Comparison of ENCODE assay signal across 8 mouse cellular contexts in genomic region chr17:45733038-45733734, GRCm38 (mm10). TPM values are rescaled to one million over a fixed set of nuclear protein-coding genes. Genes with fewer than 3 reads are reported as not detected.
DNase-seq lines count a peak whose midpoint lies in the region; ATAC-seq lines count a peak whose summit lies in the region.

No protein-coding gene starts in this region.

- H3K9ac ChIP-seq in lung, embryonic 15.5 days: 0 out of 2 replicates have a peak overlapping the region, but pooled peaks have one; percentile 41
- peak overlapping the region; percentile 44 for H3K9ac ChIP-seq in intestine, embryonic 14.5 days (ENCODE audit: low read length)
- H3K9ac ChIP-seq in liver, embryonic 12.5 days: 0 out of 2 replicates have a peak overlapping the region, but pooled peaks have one; percentile 60

- peak overlapping the region; percentile 84 for H3K4me2 ChIP-seq in lung, embryonic 15.5 days
- H3K4me2 ChIP-seq in intestine, embryonic 14.5 days (ENCODE audit: low read length): peak overlapping the region; percentile 68
- peak overlapping the region; percentile 77 for H3K4me2 ChIP-seq in liver, embryonic 12.5 days

- WGBS in lung, embryonic 15.5 days: 67% methylated on average over 19 of the region's 19 CpGs
- WGBS in embryonic facial prominence, embryonic 10.5 days: 60% methylated on average over 19 of the region's 19 CpGs
- 72% methylated on average over 19 of the region's 19 CpGs for WGBS in intestine, embryonic 14.5 days
- WGBS in liver, embryonic 12.5 days (ENCODE audit: insufficient replicate concordance): 59% methylated on average over 19 of the region's 19 CpGs

- DNase-seq in lung, postnatal 36 days: no peak
- DNase-seq in embryonic facial prominence, embryonic 10.5 days (ENCODE audit: low spot score): no peak
- no peak for DNase-seq in intestine, embryonic 14.5 days (ENCODE audit: low spot score)
- no peak for DNase-seq in adrenal gland, postnatal 14 days
- DNase-seq in B cell, adult 2 months: no peak

- peaks cover 39% of the 10 kb centered on the region for H3K4me1 ChIP-seq in lung, embryonic 15.5 days
- peaks cover 88% of the 10 kb centered on the region for H3K4me1 ChIP-seq in embryonic facial prominence, embryonic 10.5 days
- H3K4me1 ChIP-seq in intestine, embryonic 14.5 days (replicated peaks; ENCODE audit: control insufficient read depth, insufficient read depth, low read length): peaks cover 34% of the 10 kb centered on the region
- H3K4me1 ChIP-seq in liver, embryonic 12.5 days: peaks cover 46% of the 10 kb centered on the region

- peaks cover 20% of the 10 kb centered on the region for H3K27me3 ChIP-seq in lung, embryonic 15.5 days
- H3K27me3 ChIP-seq in embryonic facial prominence, embryonic 10.5 days (replicated peaks; ENCODE audit: low read depth, poor library complexity, severe bottlenecking): peaks cover 35% of the 10 kb centered on the region
- no peaks in the 10 kb centered on the region for H3K27me3 ChIP-seq in intestine, embryonic 14.5 days (replicated peaks; ENCODE audit: control insufficient read depth, insufficient read depth, low read length)
- H3K27me3 ChIP-seq in liver, embryonic 12.5 days (replicated peaks): peaks cover 45% of the 10 kb centered on the region

- peak overlapping the region; percentile 37 for H3K4me3 ChIP-seq in lung, embryonic 15.5 days
- peak overlapping the region; percentile 58 for H3K4me3 ChIP-seq in embryonic facial prominence, embryonic 10.5 days
- H3K4me3 ChIP-seq in intestine, embryonic 14.5 days (ENCODE audit: low read depth, low read length): peak overlapping the region; percentile 29
- H3K4me3 ChIP-seq in liver, embryonic 12.5 days: peak overlapping the region; percentile 47; the same call in 1 of the 2 replicates

- no peaks in the 10 kb centered on the region for H3K9me3 ChIP-seq in lung, embryonic 15.5 days
- no peaks in the 10 kb centered on the region for H3K9me3 ChIP-seq in embryonic facial prominence, embryonic 10.5 days
- no peaks in the 10 kb centered on the region for H3K9me3 ChIP-seq in intestine, embryonic 14.5 days (ENCODE audit: control insufficient read depth, low read length)
- no peaks in the 10 kb centered on the region for H3K9me3 ChIP-seq in liver, embryonic 12.5 days (replicated peaks)

- H3K27ac ChIP-seq in lung, embryonic 15.5 days: 0 out of 2 replicates have a peak overlapping the region, but pooled peaks have one; percentile 2
- H3K27ac ChIP-seq in embryonic facial prominence, embryonic 10.5 days (replicated peaks): peak overlapping the region; percentile 94
- no peak overlapping the region for H3K27ac ChIP-seq in intestine, embryonic 14.5 days (ENCODE audit: low read depth)
- H3K27ac ChIP-seq in liver, embryonic 12.5 days: no peak overlapping the region

- no peak for ATAC-seq in lung, embryonic 15.5 days (ENCODE audit: borderline replicate concordance, extremely low read depth, low FRiP score, low TSS enrichment)
- ATAC-seq in intestine, embryonic 14.5 days (replicated peaks; ENCODE audit: low FRiP score, low TSS enrichment, low read depth): no peak
- no peak for ATAC-seq in liver, embryonic 12.5 days
- ATAC-seq in megakaryocyte-erythroid progenitor cell, adult 5-6 weeks (replicated peaks; ENCODE audit: low FRiP score, low TSS enrichment, poor library complexity, severe bottlenecking): no peak

- H3K36me3 ChIP-seq in lung, embryonic 15.5 days: no peaks in the 10 kb centered on the region
- no peaks in the 10 kb centered on the region for H3K36me3 ChIP-seq in embryonic facial prominence, embryonic 10.5 days (replicated peaks)
- H3K36me3 ChIP-seq in intestine, embryonic 14.5 days (ENCODE audit: control insufficient read depth, insufficient read depth, low read length): no peaks in the 10 kb centered on the region
- no peaks in the 10 kb centered on the region for H3K36me3 ChIP-seq in liver, embryonic 12.5 days

RNA-seq across cellular contexts. Expression of gene 1600014C23Rik, which starts 0.5 kb away (rescaled TPM):
- polyA plus RNA-seq in lung, embryonic 15.5 days (2015; fragmentation: Nextera tagmentation; extraction: Ambion mirVana): not detected in 2 replicates
- not detected in 2 replicates for polyA plus RNA-seq in embryonic facial prominence, embryonic 10.5 days (2016; fragmentation: Nextera tagmentation; extraction: Ambion mirVana)
- not detected in 2 replicates for polyA plus RNA-seq in intestine, embryonic 14.5 days (2014; fragmentation: Nextera tagmentation; extraction: Ambion mirVana)
- polyA plus RNA-seq in liver, embryonic 12.5 days (2016; fragmentation: Nextera tagmentation; extraction: Ambion mirVana): not detected in 2 replicates
- not detected in 2 replicates for total RNA-seq in adrenal gland, postnatal 14 days (2021)
- total RNA-seq in megakaryocyte-erythroid progenitor cell, adult 5-6 weeks (2014; fragmentation: Nextera tagmentation): not detected in 2 replicates
- total RNA-seq in megakaryocyte-erythroid progenitor cell, adult 5-6 weeks (2017): not detected in 2 replicates

RNA-seq across cellular contexts. Expression of gene Tmem63b, which starts 46.5 kb away (rescaled TPM):
- polyA plus RNA-seq in lung, embryonic 15.5 days (2015; fragmentation: Nextera tagmentation; extraction: Ambion mirVana): 41.3 and 48.0 TPM in 2 replicates
- 41.6 and 51.6 TPM in 2 replicates for polyA plus RNA-seq in embryonic facial prominence, embryonic 10.5 days (2016; fragmentation: Nextera tagmentation; extraction: Ambion mirVana)
- polyA plus RNA-seq in intestine, embryonic 14.5 days (2014; fragmentation: Nextera tagmentation; extraction: Ambion mirVana): 25.2 and 29.3 TPM in 2 replicates
- polyA plus RNA-seq in liver, embryonic 12.5 days (2016; fragmentation: Nextera tagmentation; extraction: Ambion mirVana): 12.9 and 13.7 TPM in 2 replicates
- 45.4 and 48.1 TPM in 2 replicates for total RNA-seq in adrenal gland, postnatal 14 days (2021)
- 19.3 and 21.1 TPM in 2 replicates for total RNA-seq in megakaryocyte-erythroid progenitor cell, adult 5-6 weeks (2014; fragmentation: Nextera tagmentation)
- 10.2 and 14.3 TPM in 2 replicates for total RNA-seq in megakaryocyte-erythroid progenitor cell, adult 5-6 weeks (2017)

RNA-seq across cellular contexts. Expression of gene Mrpl14, which starts 47.1 kb away (rescaled TPM):
- 169 and 180 TPM in 2 replicates for polyA plus RNA-seq in lung, embryonic 15.5 days (2015; fragmentation: Nextera tagmentation; extraction: Ambion mirVana)
- polyA plus RNA-seq in embryonic facial prominence, embryonic 10.5 days (2016; fragmentation: Nextera tagmentation; extraction: Ambion mirVana): 156 and 170 TPM in 2 replicates
- polyA plus RNA-seq in intestine, embryonic 14.5 days (2014; fragmentation: Nextera tagmentation; extraction: Ambion mirVana): 168 and 173 TPM in 2 replicates
- 148 and 151 TPM in 2 replicates for polyA plus RNA-seq in liver, embryonic 12.5 days (2016; fragmentation: Nextera tagmentation; extraction: Ambion mirVana)
- total RNA-seq in adrenal gland, postnatal 14 days (2021): 119 and 122 TPM in 2 replicates
- total RNA-seq in megakaryocyte-erythroid progenitor cell, adult 5-6 weeks (2014; fragmentation: Nextera tagmentation): 79.0 and 88.9 TPM in 2 replicates
- total RNA-seq in megakaryocyte-erythroid progenitor cell, adult 5-6 weeks (2017): 9.7 and 14.4 TPM in 2 replicates

Comparison
In these comparisons a context has a peak if more than half of its experiments do, and no peak if none do; other contexts are left out.
1. H3K27ac ChIP-seq: peak in lung, embryonic 15.5 days (single experiment) and embryonic facial prominence, embryonic 10.5 days (single experiment); none in intestine, embryonic 14.5 days (single experiment) and liver, embryonic 12.5 days (single experiment).
2. Peak in every context shown above with its lines, with median percentiles within 50 percentile points of each other: H3K4me2 ChIP-seq, H3K4me3 ChIP-seq and H3K9ac ChIP-seq.